Mouse (Mus musculus): ENCODE data around the gene Zfp57. TPM values are rescaled to one million over a fixed set of nuclear protein-coding genes. Genes with fewer than 3 reads are reported as not detected.
A peak's percentile ranks its signal among the peaks of the same experiment; 100 is the strongest.
"Not testable (repeated sequence)": the region's sequence is repeated elsewhere in the genome, so short reads cannot be mapped to it uniquely, and the experiment has no call there.

Gene Zfp57
- total RNA-seq, 1 experiment from 2014 or later, result 1.1 TPM

- ATAC-seq (replicated peaks; ENCODE audit: low read depth, poor library complexity, severe bottlenecking), result peak; percentile 30
These were observed 7.1 kb upstream of the Zfp57 start for GRCm38 (mm10) chr17:36993770-36994325.

- no peak for ATAC-seq (replicated peaks; ENCODE audit: low read depth, poor library complexity, severe bottlenecking)
These were observed 6.4 kb upstream of the Zfp57 start for GRCm38 (mm10) chr17:36994528-36994927.

- ATAC-seq (replicated peaks; ENCODE audit: low read depth, poor library complexity, severe bottlenecking), result no peak
These were observed 5.5 kb upstream of the Zfp57 start for GRCm38 (mm10) chr17:36995448-36995847.

GRCm38 (mm10) chr17:36997033-36997735, 3.8 kb upstream of the Zfp57 start:
- 0 out of 2 replicates have a peak, but pooled peaks have one; percentile 48 for ATAC-seq (replicated peaks; ENCODE audit: low read depth, poor library complexity, severe bottlenecking)

GRCm38 (mm10) chr17:36998477-36998876, 2.5 kb upstream of the Zfp57 start:
- ATAC-seq (replicated peaks; ENCODE audit: low read depth, poor library complexity, severe bottlenecking), result no peak

GRCm38 (mm10) chr17:37002364-37003330, 1.7 kb downstream of the Zfp57 start:
- ATAC-seq (replicated peaks; ENCODE audit: low read depth, poor library complexity, severe bottlenecking), result peak; percentile 62

GRCm38 (mm10) chr17:37003366-37003765, 2.4 kb downstream of the Zfp57 start:
- ATAC-seq (replicated peaks; ENCODE audit: low read depth, poor library complexity, severe bottlenecking), result no peak

GRCm38 (mm10) chr17:37008161-37008560, 7.2 kb downstream of the Zfp57 start:
- no peak for ATAC-seq (replicated peaks; ENCODE audit: low read depth, poor library complexity, severe bottlenecking)

- ATAC-seq (replicated peaks; ENCODE audit: low read depth, poor library complexity, severe bottlenecking), result peak; percentile 91
These were observed 8.6 kb downstream of the Zfp57 start for GRCm38 (mm10) chr17:37009460-37010042.

GRCm38 (mm10) chr17:37011719-37012118, 10.8 kb downstream of the Zfp57 start:
- no peak for ATAC-seq (replicated peaks; ENCODE audit: low read depth, poor library complexity, severe bottlenecking)

GRCm38 (mm10) chr17:37012141-37012540, 11.2 kb downstream of the Zfp57 start:
- no peak for ATAC-seq (replicated peaks; ENCODE audit: low read depth, poor library complexity, severe bottlenecking)

- no peak for ATAC-seq (replicated peaks; ENCODE audit: low read depth, poor library complexity, severe bottlenecking)
These were observed 15.4 kb downstream of the Zfp57 start for GRCm38 (mm10) chr17:37016333-37016732.

GRCm38 (mm10) chr17:37018328-37018727, 17.4 kb downstream of the Zfp57 start:
- no peak for ATAC-seq (replicated peaks; ENCODE audit: low read depth, poor library complexity, severe bottlenecking)

GRCm38 (mm10) chr17:37019242-37019641, 18.3 kb downstream of the Zfp57 start:
- ATAC-seq (replicated peaks; ENCODE audit: low read depth, poor library complexity, severe bottlenecking), result not testable (repeated sequence)

- no peak for ATAC-seq (replicated peaks; ENCODE audit: low read depth, poor library complexity, severe bottlenecking)
These were observed 21.9 kb downstream of the Zfp57 start, which contains the start of gene Mog for GRCm38 (mm10) chr17:37022628-37023576. TSS of gene Mog (minus strand) at chr17:37023398.

- ATAC-seq (replicated peaks; ENCODE audit: low read depth, poor library complexity, severe bottlenecking), result no peak
These were observed 25.5 kb downstream of the Zfp57 start for GRCm38 (mm10) chr17:37026425-37026824.

GRCm38 (mm10) chr17:37027486-37027885, 26.5 kb downstream of the Zfp57 start:
- no peak for ATAC-seq (replicated peaks; ENCODE audit: low read depth, poor library complexity, severe bottlenecking)

- no peak for ATAC-seq (replicated peaks; ENCODE audit: low read depth, poor library complexity, severe bottlenecking)
These were observed 27.2 kb downstream of the Zfp57 start for GRCm38 (mm10) chr17:37028212-37028611.

GRCm38 (mm10) chr17:37028683-37029120, 27.7 kb downstream of the Zfp57 start:
- peak; percentile 98 for ATAC-seq (replicated peaks; ENCODE audit: low read depth, poor library complexity, severe bottlenecking)

Measured in common myeloid progenitor, adult 5-6 weeks (primary cell).